Mouse (Mus musculus) forebrain, embryonic 15.5 days (tissue): ENCODE data around the gene Prdm16. TPM values are rescaled to one million over a fixed set of nuclear protein-coding genes. Genes with fewer than 3 reads are reported as not detected.

ENCODE experiments used
- ATAC-seq: fragments of 200-750 bp; cut with Nextera tagmentation; replicated peaks from 2 replicates; pipeline ENCODE4 v1.8.0; 2017; ENCODE audit warnings: mild to moderate bottlenecking, moderate TSS enrichment, moderate library complexity
- H3K27ac ChIP-seq: fragments of 300-500 bp; sonication (generic); replicated peaks from 2 replicates; pipeline ENCODE4 v1.5.1; 2015; ENCODE audit warnings: mild to moderate bottlenecking, inconsistent platforms
- H3K27me3 ChIP-seq: fragments of 300-500 bp; sonication (generic); 2 replicates; pipeline ENCODE4 v1.6.1; 2015; ENCODE audit warnings: inconsistent platforms
- H3K36me3 ChIP-seq: fragments of 300-500 bp; sonication (generic); 2 replicates; pipeline ENCODE4 v1.6.1; 2015; ENCODE audit warnings: mild to moderate bottlenecking, inconsistent platforms
- H3K4me1 ChIP-seq: fragments of 300-500 bp; sonication (generic); 2 replicates; pipeline ENCODE4 v1.6.1; 2015; ENCODE audit warnings: inconsistent platforms
- H3K4me2 ChIP-seq: fragments of 300-500 bp; sonication (generic); replicated peaks from 2 replicates; pipeline ENCODE4 v1.6.1; 2015; ENCODE audit warnings: mild to moderate bottlenecking, inconsistent platforms
- H3K4me3 ChIP-seq: fragments of 300-500 bp; sonication (generic); 2 replicates; pipeline ENCODE4 v1.5.1; 2015; ENCODE audit warnings: mild to moderate bottlenecking, inconsistent platforms
- H3K9ac ChIP-seq: fragments of 300-500 bp; sonication (generic); replicated peaks from 2 replicates; pipeline ENCODE4 v1.6.1; 2015; ENCODE audit warnings: mild to moderate bottlenecking, inconsistent platforms
- H3K9me3 ChIP-seq: fragments of 300-500 bp; sonication (generic); 2 replicates; pipeline ENCODE4 v1.6.1; 2016; ENCODE audit warnings: inconsistent platforms
- WGBS: fragments of 180-500 bp; shearing (Covaris S2); methylation state at CpG from one replicate; pipeline ENCODE4 v1.1.7; 2015; ENCODE audit warnings: mixed read lengths; 5-methylcytosine and 5-hydroxymethylcytosine counted together
- polyA plus RNA-seq: library from polyadenylated mRNA; unstranded; fragments of >200 nt; fragmentation: Nextera tagmentation; extraction: Ambion mirVana; gene quantifications from 2 replicates; pipeline ENCODE4 v1.2.1, GENCODE M21; 2015

Gene Prdm16
- polyA plus RNA-seq, 1 experiment from 2014 or later: 33.5 TPM

DNA sequence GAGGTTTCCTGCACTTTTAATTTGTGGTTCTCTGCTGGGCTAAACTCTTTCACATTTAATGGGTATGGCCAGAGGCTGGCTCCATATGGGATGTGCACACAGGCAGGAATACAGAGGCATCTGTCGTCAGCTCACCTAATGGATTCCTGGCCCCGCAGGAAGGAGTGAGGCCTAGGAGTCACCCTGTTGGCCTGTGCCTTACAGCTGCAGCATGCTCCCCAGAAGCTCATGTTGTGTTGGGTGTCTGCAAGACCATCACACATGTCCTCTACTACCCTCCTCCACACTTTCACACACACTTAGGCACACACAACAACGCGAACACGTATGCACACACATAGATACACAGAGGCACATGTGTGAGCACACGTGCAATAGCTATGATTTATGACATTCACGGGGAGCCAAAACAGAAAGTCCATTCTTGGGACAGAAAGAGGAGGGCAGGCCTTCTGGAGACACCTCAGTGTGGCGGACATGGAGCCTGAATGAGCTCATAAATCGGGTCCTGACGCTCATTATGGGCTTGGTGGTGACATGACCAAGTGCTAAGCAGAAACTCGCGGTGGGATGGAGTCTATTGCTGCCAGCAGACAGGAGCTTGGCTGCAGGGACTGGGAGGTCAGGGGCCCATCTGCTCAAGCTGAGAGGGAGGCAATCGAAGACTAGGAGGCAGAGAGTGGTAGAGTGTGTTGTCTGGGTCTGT, 265.0 kb downstream of the Prdm16 start:
- H3K4me1 ChIP-seq: no peaks in the 10 kb centered on the region
- H3K27me3 ChIP-seq: no peaks in the 10 kb centered on the region
- no peaks in the 10 kb centered on the region for H3K36me3 ChIP-seq
- no peak for ATAC-seq
- no peaks in the 10 kb centered on the region for H3K9me3 ChIP-seq
- H3K27ac ChIP-seq: no peak overlapping the region
- no peak overlapping the region for H3K4me3 ChIP-seq
- H3K4me2 ChIP-seq: no peak overlapping the region
- no peak overlapping the region for H3K9ac ChIP-seq
- 78% methylated on average over 13 of the region's 13 CpGs for WGBS

DNA sequence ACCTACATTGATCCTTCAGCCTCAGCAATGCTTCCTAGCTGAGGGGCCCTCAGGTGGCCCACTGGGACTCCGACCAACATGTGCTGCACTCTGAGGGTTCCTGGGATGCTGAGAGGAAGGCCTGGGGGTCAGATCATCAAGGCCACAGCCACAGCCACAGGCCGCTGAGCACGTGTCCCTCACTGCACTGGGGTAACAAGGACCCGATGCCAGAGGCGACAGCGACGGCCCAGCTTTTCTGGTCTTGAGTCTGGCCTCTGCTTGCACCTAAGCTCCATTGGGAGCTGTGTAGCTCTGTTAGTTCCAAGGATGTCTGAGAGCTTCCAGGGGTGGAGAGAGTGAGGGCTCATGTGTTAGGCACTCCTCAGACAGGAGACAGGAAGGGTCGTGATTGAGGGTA, 265.8 kb downstream of the Prdm16 start:
- no peak overlapping the region for H3K27ac ChIP-seq
- H3K36me3 ChIP-seq: no peaks in the 10 kb centered on the region
- H3K9me3 ChIP-seq: no peaks in the 10 kb centered on the region
- no peak for ATAC-seq
- H3K4me3 ChIP-seq: no peak overlapping the region
- H3K27me3 ChIP-seq: no peaks in the 10 kb centered on the region
- no peak overlapping the region for H3K9ac ChIP-seq
- 85% methylated on average over 8 of the region's 8 CpGs for WGBS
- no peak overlapping the region for H3K4me2 ChIP-seq
- H3K4me1 ChIP-seq: no peaks in the 10 kb centered on the region

DNA sequence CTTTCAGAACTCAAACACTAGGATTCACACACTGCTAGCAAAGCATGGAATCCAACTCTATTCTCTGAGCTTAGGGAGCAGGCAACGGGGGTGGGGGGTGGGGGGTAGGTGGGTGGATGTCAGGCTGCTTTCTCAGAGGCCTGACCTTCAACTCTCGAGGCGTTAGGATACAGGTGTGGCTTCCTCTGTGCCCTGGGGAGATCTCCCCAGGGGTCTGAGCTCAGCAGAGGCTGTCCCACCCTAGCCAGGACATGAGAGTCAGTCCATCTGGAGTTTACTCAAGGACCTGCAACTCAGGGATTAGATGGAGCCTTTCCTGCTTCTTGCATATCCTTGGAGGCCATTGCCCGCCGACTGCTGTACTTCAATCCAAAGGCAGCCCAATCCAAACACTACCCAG, 267.6 kb downstream of the Prdm16 start:
- no peak overlapping the region for H3K4me3 ChIP-seq
- H3K4me1 ChIP-seq: no peaks in the 10 kb centered on the region
- no peak for ATAC-seq
- H3K9ac ChIP-seq: no peak overlapping the region
- WGBS: 83% methylated on average over 5 of the region's 5 CpGs
- H3K4me2 ChIP-seq: no peak overlapping the region
- H3K36me3 ChIP-seq: no peaks in the 10 kb centered on the region
- no peaks in the 10 kb centered on the region for H3K9me3 ChIP-seq
- no peaks in the 10 kb centered on the region for H3K27me3 ChIP-seq
- H3K27ac ChIP-seq: no peak overlapping the region

DNA sequence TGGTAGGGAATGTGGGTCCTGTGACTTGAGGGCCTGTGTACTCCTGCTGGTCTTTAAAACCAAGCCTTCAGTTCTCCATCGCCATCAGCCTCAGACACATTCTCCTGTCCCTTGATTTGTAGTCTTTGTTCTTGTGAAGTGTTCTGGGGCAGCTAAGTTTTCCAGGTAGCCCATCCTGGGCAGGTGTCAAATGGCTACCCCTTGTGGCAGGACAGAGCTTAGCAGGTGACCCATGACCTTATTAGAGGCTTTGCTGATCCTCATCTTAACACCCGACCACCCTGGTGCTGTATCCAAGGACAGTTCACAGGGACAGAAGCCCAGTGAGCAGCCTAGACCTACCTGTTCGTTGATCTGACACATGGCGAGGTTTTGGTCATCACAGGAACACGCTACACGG, 269.8 kb downstream of the Prdm16 start:
- ATAC-seq: no peak
- Histone ChIP-seq H3K27me3 (no peaks in the 10 kb centered on the region), H3K9ac (no peak overlapping the region), H3K4me1 (peaks cover 3% of the 10 kb centered on the region; the same call in 1 of the 2 replicates), H3K27ac (no peak overlapping the region), H3K4me2 (no peak overlapping the region), H3K9me3 (no peaks in the 10 kb centered on the region), H3K4me3 (no peak overlapping the region), H3K36me3 (no peaks in the 10 kb centered on the region)
- WGBS: 88% methylated on average over 6 of the region's 6 CpGs

DNA sequence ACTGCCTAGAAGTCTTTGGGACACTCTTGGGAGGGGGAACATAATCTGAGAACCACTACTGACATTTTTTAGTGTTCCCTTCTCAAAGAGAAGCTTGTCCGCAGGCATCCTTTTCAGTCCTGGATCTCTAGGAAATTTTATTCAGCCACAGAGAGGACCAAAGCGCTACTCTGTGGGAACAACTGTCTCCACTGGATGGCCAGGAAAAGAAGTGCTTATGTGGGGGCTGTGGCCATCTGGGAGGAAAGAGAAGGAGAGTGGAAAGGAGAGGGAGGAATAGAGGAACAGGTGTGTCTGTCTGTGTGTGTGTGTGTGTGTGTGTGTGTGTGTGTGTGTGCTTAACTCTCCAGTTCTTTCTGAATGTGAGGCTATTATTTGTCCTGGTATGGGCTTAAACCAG, 271.9 kb downstream of the Prdm16 start:
- H3K9ac ChIP-seq: no peak overlapping the region
- peaks cover 3% of the 10 kb centered on the region; the same call in 1 of the 2 replicates for H3K4me1 ChIP-seq
- H3K36me3 ChIP-seq: no peaks in the 10 kb centered on the region
- H3K4me2 ChIP-seq: no peak overlapping the region
- no peak overlapping the region for H3K4me3 ChIP-seq
- no peak for ATAC-seq
- no peaks in the 10 kb centered on the region for H3K9me3 ChIP-seq
- H3K27me3 ChIP-seq: no peaks in the 10 kb centered on the region
- no peak overlapping the region for H3K27ac ChIP-seq
- WGBS: 96% methylated on average over 2 of the region's 2 CpGs

DNA sequence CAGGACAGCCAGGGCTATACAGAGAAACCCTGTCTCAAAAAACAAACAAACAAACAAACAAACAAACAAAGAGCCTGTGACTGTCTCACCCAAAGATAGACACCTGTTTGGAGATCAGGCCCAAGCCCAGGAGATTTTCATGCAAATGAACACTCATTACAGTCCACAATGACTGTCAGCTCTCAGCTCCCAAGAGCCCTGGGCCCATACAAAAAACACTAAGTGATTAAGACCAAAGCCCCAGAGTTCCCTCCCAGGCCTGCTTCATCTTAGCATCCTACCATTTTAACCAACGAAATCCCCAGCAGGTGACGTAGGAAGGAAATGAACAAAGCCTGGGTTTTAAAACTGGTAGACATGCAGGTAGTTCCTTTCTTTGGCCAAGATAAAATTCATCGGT, 275.8 kb downstream of the Prdm16 start:
- no peak for ATAC-seq
- no peak overlapping the region for H3K9ac ChIP-seq
- no peaks in the 10 kb centered on the region for H3K36me3 ChIP-seq
- H3K4me2 ChIP-seq: no peak overlapping the region
- H3K27ac ChIP-seq: no peak overlapping the region
- H3K27me3 ChIP-seq: no peaks in the 10 kb centered on the region
- no peak overlapping the region for H3K4me3 ChIP-seq
- H3K4me1 ChIP-seq: peaks cover 3% of the 10 kb centered on the region; the same call in 1 of the 2 replicates
- 62% methylated on average over 3 of the region's 3 CpGs for WGBS
- no peaks in the 10 kb centered on the region for H3K9me3 ChIP-seq

DNA sequence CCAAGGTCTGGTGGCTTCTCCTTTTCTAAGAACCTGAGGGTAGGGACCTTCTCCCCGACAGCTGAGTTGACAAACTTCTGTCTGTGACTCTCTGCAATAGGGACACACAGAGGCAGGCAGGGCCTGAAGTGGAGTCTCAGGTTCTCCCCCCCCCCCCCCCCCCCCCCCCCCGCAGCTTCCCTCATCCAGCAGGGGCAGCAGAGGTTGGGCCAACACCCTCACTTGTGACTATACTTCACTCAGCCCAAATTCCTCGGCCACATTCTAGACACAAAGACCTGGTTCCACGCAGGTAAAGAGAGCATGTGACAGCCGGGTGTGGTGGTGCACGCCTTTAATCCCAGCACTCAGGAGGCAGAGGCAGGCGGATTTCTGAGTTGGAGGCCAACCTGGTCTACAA, 276.2 kb downstream of the Prdm16 start:
- Histone ChIP-seq H3K4me3 (no peak overlapping the region), H3K36me3 (no peaks in the 10 kb centered on the region), H3K27me3 (no peaks in the 10 kb centered on the region), H3K9me3 (no peaks in the 10 kb centered on the region), H3K4me1 (peaks cover 3% of the 10 kb centered on the region; the same call in 1 of the 2 replicates), H3K4me2 (no peak overlapping the region), H3K27ac (no peak overlapping the region), H3K9ac (no peak overlapping the region)
- ATAC-seq: no peak
- 90% methylated on average over 6 of the region's 7 CpGs for WGBS

DNA sequence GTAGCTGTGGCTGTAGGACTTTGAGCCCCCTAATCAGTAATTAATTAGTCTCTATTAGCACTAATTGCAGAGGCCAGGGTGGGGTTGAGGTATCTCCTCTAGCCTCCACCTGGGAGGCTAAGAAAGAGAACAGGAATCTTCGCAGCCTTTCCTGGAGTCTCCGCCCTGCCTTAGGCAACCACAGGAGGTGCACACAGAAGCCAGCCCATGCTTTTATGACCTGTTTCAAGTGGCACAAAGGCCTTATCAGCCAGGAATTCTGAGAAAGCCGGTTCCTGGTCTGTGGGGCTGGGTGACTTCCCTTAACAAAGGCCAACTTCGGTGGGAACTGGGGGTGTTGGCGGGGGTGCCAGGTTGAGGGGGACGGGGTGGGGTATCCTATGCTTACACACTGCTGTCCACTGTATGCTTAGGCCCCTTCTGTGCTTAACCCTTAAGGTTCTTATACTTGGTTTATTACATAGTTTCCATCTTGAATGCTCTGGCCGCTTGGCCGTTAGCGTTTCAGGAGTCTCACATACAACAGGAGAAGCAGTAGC, 276.8 kb downstream of the Prdm16 start:
- Histone ChIP-seq H3K9me3 (no peaks in the 10 kb centered on the region), H3K9ac (no peak overlapping the region), H3K4me1 (peaks cover 3% of the 10 kb centered on the region; the same call in 1 of the 2 replicates), H3K27me3 (no peaks in the 10 kb centered on the region), H3K27ac (no peak overlapping the region), H3K4me3 (no peak overlapping the region), H3K4me2 (no peak overlapping the region), H3K36me3 (no peaks in the 10 kb centered on the region)
- WGBS: 63% methylated on average over 9 of the region's 9 CpGs
- no peak for ATAC-seq

DNA sequence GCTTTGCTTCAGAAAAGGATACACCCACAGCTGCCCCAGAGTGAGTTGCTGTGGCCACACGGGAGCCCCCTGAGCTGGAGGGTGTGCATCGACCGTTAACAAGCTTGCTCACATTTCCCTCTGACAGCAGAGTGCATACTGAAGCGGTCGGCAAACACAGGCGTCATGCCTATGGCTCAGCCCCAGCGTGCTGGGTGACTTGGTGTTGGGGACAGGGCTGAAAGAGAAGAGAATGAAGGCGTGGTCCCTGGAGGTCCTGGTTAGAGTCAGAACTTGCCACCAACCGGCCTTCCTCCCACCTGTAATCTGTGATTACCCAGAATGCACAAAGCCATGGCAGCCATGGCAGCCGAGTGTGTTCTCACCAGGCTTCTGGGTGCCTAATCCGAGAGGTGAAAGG, 277.9 kb downstream of the Prdm16 start:
- no peaks in the 10 kb centered on the region for H3K27me3 ChIP-seq
- no peak overlapping the region for H3K4me3 ChIP-seq
- H3K4me1 ChIP-seq: peaks cover 3% of the 10 kb centered on the region; the same call in 1 of the 2 replicates
- H3K9ac ChIP-seq: no peak overlapping the region
- no peak overlapping the region for H3K4me2 ChIP-seq
- H3K27ac ChIP-seq: no peak overlapping the region
- WGBS: 46% methylated on average over 11 of the region's 11 CpGs
- no peaks in the 10 kb centered on the region for H3K36me3 ChIP-seq
- ATAC-seq: no peak
- no peaks in the 10 kb centered on the region for H3K9me3 ChIP-seq

DNA sequence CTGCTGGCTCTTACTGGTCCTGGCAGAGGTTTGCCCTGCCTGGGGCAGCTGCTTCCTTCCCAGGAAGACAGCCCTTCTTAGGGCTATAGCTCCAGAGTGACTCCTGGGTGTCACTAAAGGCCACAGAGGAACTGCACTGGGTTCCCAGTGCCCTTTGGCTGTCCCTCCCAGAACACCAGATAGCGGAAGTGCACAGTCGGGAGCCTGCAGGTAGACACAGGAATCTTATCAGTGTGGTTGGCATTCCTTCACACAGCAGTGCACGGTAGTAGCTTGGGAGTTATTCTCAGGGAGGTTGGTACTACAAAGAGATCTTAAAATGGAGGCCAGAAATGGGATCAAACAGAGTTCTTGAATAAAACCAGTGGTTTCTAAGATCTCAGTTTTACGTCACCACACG, 278.3 kb downstream of the Prdm16 start:
- Histone ChIP-seq H3K9me3 (no peaks in the 10 kb centered on the region), H3K9ac (no peak overlapping the region), H3K36me3 (no peaks in the 10 kb centered on the region), H3K27me3 (no peaks in the 10 kb centered on the region), H3K4me3 (no peak overlapping the region), H3K4me2 (no peak overlapping the region), H3K27ac (no peak overlapping the region), H3K4me1 (peaks cover 3% of the 10 kb centered on the region; the same call in 1 of the 2 replicates)
- no peak for ATAC-seq
- WGBS: 73% methylated on average over 5 of the region's 5 CpGs

DNA sequence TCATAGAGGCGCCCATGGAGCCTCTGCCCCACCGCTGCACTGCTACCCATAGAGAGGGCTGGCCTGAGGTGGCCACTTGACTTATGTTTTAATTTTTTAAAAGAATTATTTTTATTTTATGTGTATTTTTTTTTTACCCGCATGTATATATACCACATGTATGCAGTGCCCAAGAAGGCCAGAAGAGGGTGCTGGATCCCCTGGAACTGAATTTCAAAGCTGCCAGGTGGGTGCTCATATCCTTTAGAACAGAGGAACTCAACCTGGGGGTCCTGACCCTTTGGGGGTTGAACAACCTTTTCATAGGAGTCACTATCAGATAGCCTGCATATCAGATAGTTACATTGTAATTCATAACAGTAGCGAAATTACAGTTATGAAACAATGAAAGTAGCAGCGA, 281.3 kb downstream of the Prdm16 start:
- Histone ChIP-seq H3K4me1 (no peaks in the 10 kb centered on the region), H3K27me3 (no peaks in the 10 kb centered on the region), H3K9ac (no peak overlapping the region), H3K27ac (no peak overlapping the region), H3K36me3 (no peaks in the 10 kb centered on the region), H3K9me3 (no peaks in the 10 kb centered on the region), H3K4me2 (no peak overlapping the region), H3K4me3 (no peak overlapping the region)
- no peak for ATAC-seq
- 93% methylated on average over 5 of the region's 5 CpGs for WGBS

DNA sequence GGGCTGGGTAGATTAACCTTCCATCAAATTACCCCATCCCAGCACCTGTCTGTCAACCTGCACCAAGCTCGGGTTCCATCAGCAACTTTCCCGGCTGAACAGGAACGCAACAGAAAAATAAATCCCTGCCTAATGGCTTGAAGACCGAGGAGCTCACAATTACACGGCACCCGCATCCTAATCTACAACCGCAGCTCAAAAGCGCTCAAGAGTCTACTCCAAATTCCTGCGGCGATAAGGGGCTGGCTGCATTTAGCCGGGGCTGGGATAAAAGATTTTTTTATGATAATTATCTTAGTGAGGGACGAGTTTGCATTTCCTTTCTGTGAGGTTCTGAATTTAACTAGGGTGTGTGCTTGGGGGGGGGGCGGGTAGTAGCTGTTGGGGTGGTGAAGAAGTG, 284.4 kb downstream of the Prdm16 start:
- no peak overlapping the region for H3K4me3 ChIP-seq
- ATAC-seq: no peak
- no peaks in the 10 kb centered on the region for H3K9me3 ChIP-seq
- H3K4me1 ChIP-seq: no peaks in the 10 kb centered on the region; the same call in 1 of the 2 replicates
- no peak overlapping the region for H3K9ac ChIP-seq
- no peaks in the 10 kb centered on the region for H3K36me3 ChIP-seq
- no peak overlapping the region for H3K27ac ChIP-seq
- H3K27me3 ChIP-seq: no peaks in the 10 kb centered on the region
- no peak overlapping the region for H3K4me2 ChIP-seq
- 50% methylated on average over 13 of the region's 13 CpGs for WGBS
